Mouse (Mus musculus) lung, embryonic 14.5 days (tissue): Measurements from ENCODE around the gene Pde4a. TPM values are rescaled to one million over a fixed set of nuclear protein-coding genes. Genes with fewer than 3 reads are reported as not detected.

Experiments
- ATAC-seq: fragments of 200-750 bp; cut with Nextera tagmentation; 2 replicates; pipeline ENCODE4 v1.8.0; 2017; ENCODE audit warnings: mild to moderate bottlenecking, moderate TSS enrichment, moderate library complexity; ENCODE audit not compliant: insufficient read depth
- DNase-seq: peaks from one replicate; pipeline ENCODE4 v3.0.0-alpha.2; 2015
- H3K27ac ChIP-seq: fragments of 300-500 bp; sonication (generic); 2 replicates; pipeline ENCODE4 v1.5.1; 2014; ENCODE audit warnings: low read depth, mild to moderate bottlenecking, moderate library complexity
- H3K27me3 ChIP-seq: fragments of 300-500 bp; sonication (generic); 2 replicates; pipeline ENCODE4 v1.6.1; 2014; ENCODE audit warnings: low read length, control low read depth; ENCODE audit not compliant: insufficient read depth
- H3K36me3 ChIP-seq: fragments of 300-500 bp; sonication (generic); 2 replicates; pipeline ENCODE4 v1.6.1; 2014; ENCODE audit warnings: control low read depth; ENCODE audit not compliant: insufficient read depth
- H3K4me1 ChIP-seq: fragments of 300-500 bp; sonication (generic); 2 replicates; pipeline ENCODE4 v1.6.1; 2014; ENCODE audit warnings: antibody characterized with exemption, control low read depth; ENCODE audit not compliant: insufficient read depth
- H3K4me2 ChIP-seq: fragments of 300-500 bp; sonication (generic); 2 replicates; pipeline ENCODE4 v1.6.1; 2014; ENCODE audit warnings: mild to moderate bottlenecking
- H3K4me3 ChIP-seq: fragments of 300-500 bp; sonication (generic); 2 replicates; pipeline ENCODE4 v1.5.1; 2014; ENCODE audit warnings: low read depth, low read length
- H3K9ac ChIP-seq: fragments of 300-500 bp; sonication (generic); 2 replicates; pipeline ENCODE4 v1.6.1; 2014
- H3K9me3 ChIP-seq: fragments of 300-500 bp; sonication (generic); 2 replicates; pipeline ENCODE4 v1.6.1; 2016; ENCODE audit warnings: low read depth, low read length, control low read depth
- CTCF ChIP-seq: IDR thresholded peaks from 2 replicates; pipeline ENCODE4 v1.5.1; 2016; ENCODE audit warnings: antibody characterized with exemption, low read depth
- WGBS: fragments of 180-500 bp; shearing (Covaris S2); extraction: QIAGEN DNeasy Blood & Tissue Kit; methylation state at CpG from one replicate; pipeline ENCODE4 v1.1.7; 2014; 5-methylcytosine and 5-hydroxymethylcytosine counted together
- polyA plus RNA-seq: library from polyadenylated mRNA; unstranded; fragments of >200 nt; fragmentation: Nextera tagmentation; extraction: Ambion mirVana; gene quantifications from 2 replicates; pipeline ENCODE4 v1.2.1, GENCODE M21; 2014

Pde4a gene
- polyA plus RNA-seq, 1 experiment from 2014 or later: 8.4 TPM

- peak within 1 kb of the TSS; percentile 98 for H3K4me3 ChIP-seq
- DNase-seq (peak; percentile 89), ATAC-seq (peak; percentile 90)
- H3K9me3 ChIP-seq: no peaks in the 10 kb centered on the region
- peaks cover 22% of the 10 kb centered on the region for H3K27me3 ChIP-seq
- H3K4me1 ChIP-seq: peaks cover 10% of the 10 kb centered on the region
- under 1% methylated on average over 83 of the region's 90 CpGs for WGBS
- peak within 1 kb of the TSS; percentile 80 for H3K4me2 ChIP-seq
- TF ChIP-seq CTCF: no peak
- H3K9ac ChIP-seq: peak within 1 kb of the TSS; percentile 97
- peaks cover 30% of the 10 kb centered on the region for H3K36me3 ChIP-seq
- peak within 1 kb of the TSS; percentile 93 for H3K27ac ChIP-seq
Observed at GRCm38 (mm10) chr9:21238733-21239464, 73.4 kb downstream of the Pde4a start, which contains the start of gene Keap1. Keap1 (minus strand) TSS chr9:21239361.

- peak overlapping the region; percentile 93 for H3K27ac ChIP-seq
- ATAC-seq (no peak), DNase-seq (no peak)
- WGBS: 28% methylated on average over 4 of the region's 4 CpGs
- peaks cover 25% of the 10 kb centered on the region for H3K36me3 ChIP-seq
- H3K4me1 ChIP-seq: peaks cover 10% of the 10 kb centered on the region
- peak overlapping the region; percentile 80 for H3K4me2 ChIP-seq
- H3K9me3 ChIP-seq: no peaks in the 10 kb centered on the region
- H3K4me3 ChIP-seq: peak overlapping the region; percentile 98
- TF ChIP-seq CTCF: no peak
- H3K27me3 ChIP-seq: peaks cover 28% of the 10 kb centered on the region
- H3K9ac ChIP-seq: peak overlapping the region; percentile 97
Observed at GRCm38 (mm10) chr9:21239465-21239848, 73.9 kb downstream of the Pde4a start.

- Histone ChIP-seq H3K4me2 (no peak overlapping the region), H3K4me3 (no peak overlapping the region), H3K36me3 (peaks cover 7% of the 10 kb centered on the region; the same call in 1 of the 2 replicates), H3K27me3 (peaks cover 47% of the 10 kb centered on the region), H3K9me3 (no peaks in the 10 kb centered on the region), H3K4me1 (peaks cover 10% of the 10 kb centered on the region), H3K9ac (no peak overlapping the region), H3K27ac (no peak overlapping the region)
- TF ChIP-seq CTCF: peak; percentile 99
- 7% methylated on average over 11 of the region's 11 CpGs for WGBS
- ATAC-seq: no peak
- peak; percentile 97 for DNase-seq
Observed at GRCm38 (mm10) chr9:21241343-21241742, 75.8 kb downstream of the Pde4a start.

GRCm38 (mm10) chr9:21243826-21244427 lies 78.4 kb downstream of the Pde4a start:
- H3K9ac ChIP-seq: peak overlapping the region; percentile 43

GRCm38 (mm10) chr9:21244428-21245112 lies 79.1 kb downstream of the Pde4a start:
- Histone ChIP-seq H3K36me3 (no peaks in the 10 kb centered on the region), H3K4me3 (peak overlapping the region; percentile 46), H3K4me1 (no peaks in the 10 kb centered on the region), H3K9me3 (no peaks in the 10 kb centered on the region), H3K4me2 (peak overlapping the region; percentile 79), H3K9ac (peak overlapping the region; percentile 43), H3K27ac (no peak overlapping the region), H3K27me3 (peaks cover 75% of the 10 kb centered on the region)
- under 1% methylated on average over 69 of the region's 72 CpGs for WGBS
- no peak for TF ChIP-seq CTCF
- DNase-seq: peak; percentile 45
- ATAC-seq: peak; percentile 33; the same call in 1 of the 2 replicates

More at GRCm38 (mm10) chr9:21243826-21244427, 78.4 kb downstream of the Pde4a start:
- H3K4me1 ChIP-seq: no peaks in the 10 kb centered on the region
- H3K36me3 ChIP-seq: no peaks in the 10 kb centered on the region
- 0 out of 2 replicates have a peak, but pooled peaks have one; percentile 8 for ATAC-seq
- H3K4me3 ChIP-seq: peak overlapping the region; percentile 46
- peak overlapping the region; percentile 79 for H3K4me2 ChIP-seq
- no peak overlapping the region for H3K27ac ChIP-seq
- TF ChIP-seq CTCF: no peak
- no peak for DNase-seq
- H3K27me3 ChIP-seq: peaks cover 68% of the 10 kb centered on the region
- H3K9me3 ChIP-seq: no peaks in the 10 kb centered on the region
- WGBS: 8% methylated on average over 42 of the region's 42 CpGs

GRCm38 (mm10) chr9:21245113-21245487 lies 79.6 kb downstream of the Pde4a start:
- H3K27ac ChIP-seq: no peak overlapping the region
- H3K4me3 ChIP-seq: peak overlapping the region; percentile 46
- ATAC-seq: no peak
- H3K36me3 ChIP-seq: no peaks in the 10 kb centered on the region
- H3K9ac ChIP-seq: peak overlapping the region; percentile 43; the same call in 1 of the 2 replicates
- H3K4me1 ChIP-seq: no peaks in the 10 kb centered on the region
- no peaks in the 10 kb centered on the region for H3K9me3 ChIP-seq
- H3K27me3 ChIP-seq: peaks cover 80% of the 10 kb centered on the region
- no peak for TF ChIP-seq CTCF
- no peak for DNase-seq
- peak overlapping the region; percentile 79 for H3K4me2 ChIP-seq
- 2% methylated on average over 16 of the region's 16 CpGs for WGBS

GRCm38 (mm10) chr9:21246342-21246741 lies 80.8 kb downstream of the Pde4a start:
- H3K36me3 ChIP-seq: no peaks in the 10 kb centered on the region
- H3K4me3 ChIP-seq: no peak overlapping the region
- H3K9me3 ChIP-seq: no peaks in the 10 kb centered on the region
- no peaks in the 10 kb centered on the region for H3K4me1 ChIP-seq
- WGBS: 83% methylated on average over 1 of the region's 1 CpGs
- no peak for ATAC-seq
- H3K27me3 ChIP-seq: peaks cover 93% of the 10 kb centered on the region
- no peak overlapping the region for H3K4me2 ChIP-seq
- TF ChIP-seq CTCF: no peak
- no peak overlapping the region for H3K9ac ChIP-seq
- no peak overlapping the region for H3K27ac ChIP-seq
- no peak for DNase-seq
